Mouse (Mus musculus) ES-Bruce4 (cell line): ENCODE results near the gene Serf1. TPM values are rescaled to one million over a fixed set of nuclear protein-coding genes. Genes with fewer than 3 reads are reported as not detected.
A peak's percentile ranks its signal among the peaks of the same experiment; 100 is the strongest.

Experiments
- H3K27ac ChIP-seq: 2 replicates; pipeline ENCODE4 v1.5.1; 2012; ENCODE audit warnings: low read length, inconsistent platforms; ENCODE audit not compliant: insufficient read depth
- H3K27me3 ChIP-seq: 2 replicates; pipeline ENCODE4 v1.6.1; 2012; ENCODE audit warnings: mild to moderate bottlenecking, low read length, inconsistent platforms; ENCODE audit not compliant: control insufficient read depth, poor library complexity, insufficient read depth, severe bottlenecking
- H3K36me3 ChIP-seq: 2 replicates; pipeline ENCODE4 v1.6.1; 2012; ENCODE audit warnings: inconsistent platforms, mild to moderate bottlenecking, low read length, moderate library complexity; ENCODE audit not compliant: control insufficient read depth, poor library complexity, insufficient read depth, severe bottlenecking
- H3K4me1 ChIP-seq: one replicate; pipeline ENCODE4 v1.8.1; 2011; ENCODE audit warnings: low read length; ENCODE audit not compliant: control insufficient read depth, insufficient read depth
- H3K4me3 ChIP-seq: 2 replicates; pipeline ENCODE4 v1.5.1; 2011; ENCODE audit warnings: low read depth, mild to moderate bottlenecking, low read length
- H3K9ac ChIP-seq: 2 replicates; pipeline ENCODE4 v1.6.1; 2012; ENCODE audit warnings: low read depth, mild to moderate bottlenecking, inconsistent platforms; ENCODE audit not compliant: poor library complexity, severe bottlenecking
- H3K9me3 ChIP-seq: replicated peaks from 2 replicates; pipeline ENCODE4 v1.6.1; 2012; ENCODE audit warnings: mild to moderate bottlenecking, low read length, inconsistent platforms; ENCODE audit not compliant: control insufficient read depth, poor library complexity, insufficient read depth, severe bottlenecking
- CTCF ChIP-seq: IDR thresholded peaks from one replicate; pipeline ENCODE4 v1.8.1; 2011; ENCODE audit warnings: low read depth, low read length
- EP300 ChIP-seq: IDR thresholded peaks from 2 replicates; pipeline ENCODE4 v1.6.1; 2011; ENCODE audit warnings: low read depth, low read length; ENCODE audit not compliant: insufficient read depth
- POLR2A ChIP-seq: IDR thresholded peaks from one replicate; pipeline ENCODE4 v1.8.1; 2011; ENCODE audit warnings: low read length; ENCODE audit not compliant: insufficient read depth
- polyA plus RNA-seq: library from polyadenylated mRNA; stranded (reverse); fragments of >200 nt; gene quantifications from 2 replicates; pipeline ENCODE4 v1.2.4, GENCODE M21; 2011; ENCODE audit warnings: low read depth; ENCODE audit not compliant: missing spikeins, insufficient read depth, insufficient read length

Serf1 gene
- 14.8 and 16.0 TPM in 2 replicates for polyA plus RNA-seq

DNA sequence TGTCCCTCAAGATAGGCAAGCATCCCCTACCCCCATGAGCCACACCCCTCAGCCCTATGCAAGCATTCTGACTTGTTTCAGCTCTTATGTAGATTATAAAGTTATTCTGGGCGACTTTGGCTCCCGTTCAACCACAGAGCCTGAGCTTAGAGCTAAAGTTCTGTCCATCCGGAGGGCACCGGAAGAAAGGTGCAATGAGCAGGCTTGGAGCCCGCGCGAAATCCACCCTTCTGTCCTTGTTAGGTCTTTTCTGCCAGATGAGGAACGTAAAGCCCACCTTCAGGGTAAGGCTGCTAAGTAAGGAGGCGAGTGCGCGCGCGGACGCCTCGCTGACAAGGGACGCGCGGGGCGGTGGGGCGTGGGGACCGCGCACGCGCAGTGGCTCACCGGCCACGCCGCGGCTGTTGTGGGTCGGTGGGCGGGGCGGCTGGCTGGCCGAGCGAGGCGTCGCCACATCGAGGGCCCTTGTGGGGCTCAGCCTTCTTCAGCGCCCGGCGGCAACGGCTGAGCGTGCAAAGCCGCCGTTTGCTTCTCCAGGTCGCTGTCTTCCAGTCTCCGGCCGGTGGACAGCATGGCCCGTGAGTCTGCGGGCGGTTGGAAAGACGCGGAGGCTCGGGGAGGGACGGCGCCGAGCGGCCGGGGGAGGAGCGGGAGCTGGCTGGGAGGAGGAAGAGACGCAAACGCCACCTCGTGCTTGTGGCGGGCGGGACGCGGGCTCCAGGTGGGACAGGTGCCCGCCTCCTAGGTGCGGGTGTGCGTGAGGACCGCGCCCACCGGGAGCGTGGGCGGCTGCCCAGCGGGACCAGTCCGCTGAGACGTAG, at the start of gene Serf1:
TSS of gene Serf1 (plus strand) at position 361 of the 821 bp plus-strand sequence.
- H3K27me3 ChIP-seq: peaks cover 4% of the 10 kb centered on the region; the same call in 1 of the 2 replicates
- TF ChIP-seq POLR2A (no peak), EP300 (no peak), CTCF (no peak)
- peak within 1 kb of the TSS; percentile 82 for H3K4me3 ChIP-seq
- H3K9ac ChIP-seq: peak within 1 kb of the TSS; percentile 14
- H3K9me3 ChIP-seq: no peaks in the 10 kb centered on the region
- H3K27ac ChIP-seq: no peak within 1 kb of the TSS
- no peaks in the 10 kb centered on the region for H3K4me1 ChIP-seq
- no peaks in the 10 kb centered on the region for H3K36me3 ChIP-seq

DNA sequence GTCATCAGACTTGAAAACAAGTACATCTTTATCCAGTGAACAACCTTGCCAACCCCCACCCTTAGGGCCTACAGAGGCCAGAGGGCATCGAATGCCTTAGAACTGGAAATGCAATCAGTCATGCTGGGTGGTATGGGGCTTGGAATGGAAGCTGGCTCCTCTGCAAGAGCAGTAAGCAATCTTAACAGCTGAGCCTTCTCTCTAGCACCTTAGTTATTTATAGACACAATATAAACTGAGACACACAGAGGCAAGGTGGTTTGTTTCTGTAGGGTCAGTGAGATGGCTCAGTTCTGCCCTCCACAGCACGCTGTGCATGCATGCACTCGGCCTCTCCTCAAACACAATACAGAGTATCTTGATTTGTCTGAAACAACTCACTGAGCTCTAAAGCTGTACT, 43.9 kb upstream of the Serf1 start:
- no peak overlapping the region for H3K27ac ChIP-seq
- no peak for TF ChIP-seq POLR2A
- no peak for TF ChIP-seq EP300
- TF ChIP-seq CTCF: no peak
- H3K4me1 ChIP-seq: no peaks in the 10 kb centered on the region
- no peaks in the 10 kb centered on the region for H3K9me3 ChIP-seq
- no peak overlapping the region for H3K4me3 ChIP-seq
- no peak overlapping the region for H3K9ac ChIP-seq
- H3K27me3 ChIP-seq: no peaks in the 10 kb centered on the region
- peaks cover 59% of the 10 kb centered on the region for H3K36me3 ChIP-seq

DNA sequence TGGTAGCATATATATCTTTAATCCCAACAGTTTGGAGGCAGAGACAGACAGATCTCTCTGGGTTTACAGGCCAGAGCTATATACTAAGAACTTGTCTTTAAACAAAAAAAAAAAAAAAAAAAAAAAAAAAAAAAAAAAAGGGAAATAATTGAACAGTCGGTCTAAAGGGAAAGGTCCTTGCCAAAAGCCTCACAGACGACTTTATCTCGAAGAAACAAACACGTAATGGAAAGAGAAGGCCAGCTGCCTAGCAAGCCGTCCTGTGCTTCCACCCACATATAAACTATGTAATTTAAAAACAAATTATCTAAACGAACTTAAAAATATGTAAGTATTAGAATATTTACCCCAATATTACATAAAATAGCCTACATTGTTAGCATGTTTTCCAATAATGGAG, 40.0 kb upstream of the Serf1 start:
- Histone ChIP-seq H3K9me3 (no peaks in the 10 kb centered on the region), H3K36me3 (peaks cover 51% of the 10 kb centered on the region)
- TF ChIP-seq POLR2A: no peak
- no peak for TF ChIP-seq CTCF
- no peak for TF ChIP-seq EP300

DNA sequence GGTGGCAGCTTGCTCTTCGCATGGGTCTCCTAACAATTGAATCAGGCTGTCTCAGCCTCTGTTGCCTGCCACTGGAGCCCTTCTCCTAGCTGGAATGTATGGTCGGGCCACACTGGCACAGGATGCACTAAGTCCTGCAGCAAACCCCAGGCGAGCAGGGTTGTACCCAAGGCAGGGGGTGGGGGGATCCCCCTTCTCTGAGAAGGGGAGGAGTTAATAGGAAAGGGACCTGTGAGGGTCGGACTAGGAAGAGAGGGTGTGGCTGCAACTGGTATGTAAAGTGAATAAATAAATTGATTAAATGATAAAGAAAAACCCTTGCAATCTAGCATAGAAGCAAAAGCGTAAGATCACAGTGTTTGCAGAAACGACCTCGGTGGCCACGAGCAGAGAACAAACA, 36.3 kb upstream of the Serf1 start:
- peaks cover 44% of the 10 kb centered on the region for H3K36me3 ChIP-seq
- no peaks in the 10 kb centered on the region for H3K4me1 ChIP-seq

More for the DNA sequence above, 40.0 kb upstream of the Serf1 start:
- Histone ChIP-seq H3K4me3 (no peak overlapping the region), H3K27me3 (no peaks in the 10 kb centered on the region), H3K27ac (no peak overlapping the region), H3K9ac (no peak overlapping the region), H3K4me1 (no peaks in the 10 kb centered on the region)

DNA sequence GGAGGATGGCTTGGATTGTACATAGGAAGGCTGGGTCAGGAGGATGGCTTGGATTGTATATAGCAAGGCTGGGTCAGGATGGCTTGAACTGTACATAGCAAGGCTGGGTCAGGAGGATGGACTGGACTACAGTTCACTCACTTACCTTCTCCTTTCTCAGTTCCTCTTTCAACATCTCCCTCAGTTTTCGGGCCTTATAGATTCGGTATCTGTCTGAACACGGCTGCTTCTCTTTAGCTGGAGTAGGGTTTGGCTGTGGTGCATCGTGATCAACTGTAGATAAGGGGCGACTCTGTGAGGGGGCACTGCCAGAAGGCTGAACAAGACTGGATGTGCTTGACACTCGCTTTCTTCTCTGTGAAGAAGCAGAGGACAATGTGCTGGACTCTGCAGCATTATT, 9.0 kb upstream of the Serf1 start:
- Histone ChIP-seq H3K4me1 (peaks cover 1% of the 10 kb centered on the region), H3K27me3 (no peaks in the 10 kb centered on the region), H3K9ac (no peak overlapping the region), H3K9me3 (no peaks in the 10 kb centered on the region), H3K4me3 (no peak overlapping the region), H3K36me3 (peaks cover 35% of the 10 kb centered on the region), H3K27ac (no peak overlapping the region)
- no peak for TF ChIP-seq POLR2A
- TF ChIP-seq CTCF: no peak
- no peak for TF ChIP-seq EP300

More for the DNA sequence above, 36.3 kb upstream of the Serf1 start:
- H3K9ac ChIP-seq: no peak overlapping the region
- no peaks in the 10 kb centered on the region for H3K9me3 ChIP-seq
- H3K27ac ChIP-seq: no peak overlapping the region
- H3K27me3 ChIP-seq: no peaks in the 10 kb centered on the region
- no peak overlapping the region for H3K4me3 ChIP-seq
- TF ChIP-seq CTCF (no peak), EP300 (no peak), POLR2A (no peak)

DNA sequence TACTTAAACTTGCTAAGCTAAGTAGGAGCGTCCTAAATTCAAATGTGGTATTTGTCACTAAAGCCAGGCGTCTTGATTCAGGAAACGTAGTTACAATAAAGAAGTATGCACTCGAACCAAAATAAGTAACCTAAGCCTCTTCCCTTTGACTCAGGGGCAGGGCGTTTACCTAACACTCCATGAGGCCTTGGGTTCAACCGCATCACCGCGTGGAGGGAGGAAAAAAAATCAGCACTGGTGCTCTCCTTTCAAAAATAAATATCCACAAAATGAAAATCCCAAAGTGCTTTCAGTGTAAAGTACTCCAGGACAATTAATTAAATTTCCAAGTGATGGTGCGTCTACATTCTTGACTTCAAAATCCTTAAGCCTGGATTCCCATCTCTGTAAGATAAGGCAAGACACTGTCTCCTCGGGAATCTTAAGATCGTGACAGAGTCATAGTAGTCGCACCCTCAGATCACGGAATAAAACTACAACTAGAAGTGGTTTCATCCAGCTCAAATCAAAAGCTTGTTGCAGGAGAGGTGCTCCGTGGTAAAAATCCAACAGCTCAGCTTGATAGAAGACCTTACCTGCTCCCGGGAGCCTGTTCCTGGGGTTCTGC, 4.7 kb upstream of the Serf1 start:
- peaks cover 1% of the 10 kb centered on the region for H3K4me1 ChIP-seq
- no peaks in the 10 kb centered on the region for H3K27me3 ChIP-seq
- H3K36me3 ChIP-seq: peaks cover 8% of the 10 kb centered on the region
- peak overlapping the region; percentile 88 for H3K9ac ChIP-seq
- TF ChIP-seq EP300 (no peak), POLR2A (no peak), CTCF (no peak)
- H3K9me3 ChIP-seq: no peaks in the 10 kb centered on the region
- peak overlapping the region; percentile 87 for H3K4me3 ChIP-seq
- no peak overlapping the region for H3K27ac ChIP-seq
